Mouse (Mus musculus): ENCODE measurements around the gene Pla2g1b. TPM values are rescaled to one million over a fixed set of nuclear protein-coding genes. Genes with fewer than 3 reads are reported as not detected.
"Not testable (repeated sequence)": the region's sequence is repeated elsewhere in the genome, so short reads cannot be mapped to it uniquely, and the experiment has no call there.

Gene Pla2g1b
- total RNA-seq, 1 experiment from 2014 or later: not detected

DNA sequence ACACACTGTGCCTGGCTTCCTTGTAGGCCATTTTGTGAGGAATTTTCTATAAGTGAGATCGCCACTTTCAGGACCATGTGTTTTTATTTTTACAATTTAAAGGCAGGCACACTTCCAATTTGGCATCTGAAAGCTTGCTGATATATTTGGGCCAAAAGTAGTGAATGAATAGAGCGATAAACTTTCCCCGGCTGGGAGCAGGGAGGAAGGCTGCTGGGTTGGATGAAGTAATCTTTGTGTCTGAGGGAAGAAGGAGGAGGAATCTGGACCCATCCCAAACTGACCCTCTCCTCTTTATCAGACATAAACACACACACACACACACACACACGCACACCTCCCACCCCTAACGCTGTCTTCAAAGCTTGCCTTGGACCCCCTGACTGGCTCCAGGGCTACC, 27.4 kb downstream of the Pla2g1b start:
- ATAC-seq (replicated peaks; ENCODE audit: insufficient number of reproducible peaks, low FRiP score, low TSS enrichment, poor library complexity, severe bottlenecking): no peak

DNA sequence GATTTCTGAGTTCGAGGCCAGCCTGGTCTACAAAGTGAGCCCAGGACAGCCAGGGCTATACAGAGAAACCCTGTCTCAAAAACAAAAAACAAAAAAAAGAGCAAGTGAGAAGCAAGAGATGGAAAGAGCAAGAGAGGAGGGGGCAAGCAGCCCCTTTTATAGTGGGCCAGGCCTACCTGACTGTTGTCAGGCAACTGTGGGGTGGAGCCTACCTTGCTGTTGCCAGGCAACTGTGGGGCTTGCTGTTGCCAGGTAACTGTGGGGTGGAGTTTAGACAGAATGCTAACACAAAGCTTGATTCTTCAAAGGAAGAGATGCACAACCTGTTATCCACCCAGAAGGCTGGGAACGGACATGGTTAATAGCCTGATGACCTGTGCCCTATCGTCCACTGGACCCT, 29.6 kb downstream of the Pla2g1b start:
- ATAC-seq (replicated peaks; ENCODE audit: insufficient number of reproducible peaks, low FRiP score, low TSS enrichment, poor library complexity, severe bottlenecking): not testable (repeated sequence)

- ATAC-seq (replicated peaks; ENCODE audit: insufficient number of reproducible peaks, low FRiP score, low TSS enrichment, poor library complexity, severe bottlenecking): no peak
Observed at GRCm38 (mm10) chr5:115497033-115497432, 31.0 kb downstream of the Pla2g1b start.

DNA sequence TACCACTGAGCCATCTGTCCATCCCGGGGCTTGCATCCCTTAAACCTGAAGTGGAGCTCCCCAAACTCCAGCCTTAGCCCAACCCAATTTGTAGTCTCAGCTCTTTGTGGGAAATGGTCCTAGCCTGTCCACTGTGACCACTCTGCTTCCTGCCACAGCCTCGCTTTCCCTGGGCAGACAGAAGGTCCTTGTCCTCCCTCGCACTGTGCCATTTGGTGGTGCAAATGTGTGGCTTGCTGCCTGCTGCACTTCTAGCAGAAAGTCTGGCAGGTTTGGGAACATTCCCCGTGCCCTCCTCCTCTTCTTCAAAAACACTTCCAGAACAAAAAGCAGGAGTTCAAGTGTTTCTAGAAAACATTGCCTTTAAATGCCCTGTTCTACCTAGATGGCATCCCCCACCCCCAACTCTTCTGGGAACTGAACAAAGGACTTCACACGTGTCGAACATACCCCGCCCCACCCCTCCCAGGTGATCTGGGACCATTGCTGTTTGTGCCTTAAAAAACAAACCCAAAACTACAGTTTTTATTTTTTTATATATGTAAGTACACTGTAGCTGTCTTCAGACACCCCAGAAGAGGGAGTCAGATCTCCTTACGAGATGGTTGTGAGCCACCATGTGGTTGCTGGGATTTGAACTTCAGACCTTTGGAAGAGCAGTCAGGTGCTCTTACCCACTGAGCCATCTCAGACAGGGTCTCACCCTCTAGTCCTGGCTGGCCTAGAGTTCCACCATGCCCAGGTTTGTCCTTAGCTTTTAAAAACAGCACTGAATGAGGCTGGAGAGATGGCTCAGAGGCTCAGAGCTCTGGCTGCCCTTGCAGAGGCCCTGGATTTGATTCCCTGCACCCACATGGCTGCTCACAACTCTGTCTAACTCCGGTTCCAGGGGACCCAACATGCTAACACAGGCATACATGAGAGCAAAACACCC, 32.5 kb downstream of the Pla2g1b start:
- no peak for ATAC-seq (replicated peaks; ENCODE audit: insufficient number of reproducible peaks, low FRiP score, low TSS enrichment, poor library complexity, severe bottlenecking)

GRCm38 (mm10) chr5:115500383-115500935, 34.4 kb downstream of the Pla2g1b start:
- peak; percentile 96 for ATAC-seq (replicated peaks; ENCODE audit: insufficient number of reproducible peaks, low FRiP score, low TSS enrichment, poor library complexity, severe bottlenecking)

DNA sequence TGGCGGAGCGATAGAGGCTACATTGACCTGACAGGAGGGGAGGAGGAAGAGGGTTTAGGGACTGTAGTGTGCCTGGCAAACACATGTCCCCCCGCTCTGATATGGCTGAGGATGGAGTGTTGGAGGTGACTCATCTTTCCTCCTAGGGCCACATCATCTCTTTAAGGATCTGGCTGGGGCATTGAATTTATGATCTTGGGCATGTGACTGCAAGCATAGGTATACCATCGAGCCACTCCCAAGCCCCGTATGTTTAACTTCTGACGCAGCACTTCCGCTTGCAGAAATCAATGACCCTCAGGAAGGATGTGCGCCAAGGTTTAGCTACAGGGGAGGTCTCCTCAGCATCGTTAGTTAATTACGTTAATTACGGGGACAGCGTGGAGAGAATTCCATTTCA, 37.0 kb downstream of the Pla2g1b start:
- no peak for ATAC-seq (replicated peaks; ENCODE audit: insufficient number of reproducible peaks, low FRiP score, low TSS enrichment, poor library complexity, severe bottlenecking)

GRCm38 (mm10) chr5:115505617-115506016, 39.6 kb downstream of the Pla2g1b start:
- ATAC-seq (replicated peaks; ENCODE audit: insufficient number of reproducible peaks, low FRiP score, low TSS enrichment, poor library complexity, severe bottlenecking): not testable (repeated sequence)

- peak; percentile 76 for ATAC-seq (replicated peaks; ENCODE audit: insufficient number of reproducible peaks, low FRiP score, low TSS enrichment, poor library complexity, severe bottlenecking)
Observed at GRCm38 (mm10) chr5:115506454-115507201, 40.6 kb downstream of the Pla2g1b start, which contains the start of gene Pxn. Gene Pxn (plus strand): TSS chr5:115506676.

GRCm38 (mm10) chr5:115507267-115507980, 41.4 kb downstream of the Pla2g1b start:
- ATAC-seq (replicated peaks; ENCODE audit: insufficient number of reproducible peaks, low FRiP score, low TSS enrichment, poor library complexity, severe bottlenecking): no peak

- ATAC-seq (replicated peaks; ENCODE audit: insufficient number of reproducible peaks, low FRiP score, low TSS enrichment, poor library complexity, severe bottlenecking): no peak
Observed at GRCm38 (mm10) chr5:115507981-115508858, 42.2 kb downstream of the Pla2g1b start.

DNA sequence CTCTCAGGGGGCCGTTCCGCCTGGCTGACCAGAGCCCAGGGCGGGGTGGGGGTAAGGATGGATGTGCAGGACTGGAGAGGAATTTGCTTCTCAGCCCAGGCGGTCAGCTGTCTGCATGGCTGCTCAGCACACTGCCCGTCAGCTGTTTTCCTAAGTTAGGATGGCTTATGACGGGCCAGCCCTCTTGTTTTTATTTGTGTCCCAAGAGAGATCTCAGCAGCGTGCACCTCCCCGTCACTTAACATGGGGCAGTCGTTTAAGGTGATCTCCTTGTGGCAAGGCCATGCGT, 42.7 kb downstream of the Pla2g1b start:
- ATAC-seq (replicated peaks; ENCODE audit: insufficient number of reproducible peaks, low FRiP score, low TSS enrichment, poor library complexity, severe bottlenecking): no peak

- ATAC-seq (replicated peaks; ENCODE audit: insufficient number of reproducible peaks, low FRiP score, low TSS enrichment, poor library complexity, severe bottlenecking): no peak
Observed at GRCm38 (mm10) chr5:115509321-115509761, 43.3 kb downstream of the Pla2g1b start.

DNA sequence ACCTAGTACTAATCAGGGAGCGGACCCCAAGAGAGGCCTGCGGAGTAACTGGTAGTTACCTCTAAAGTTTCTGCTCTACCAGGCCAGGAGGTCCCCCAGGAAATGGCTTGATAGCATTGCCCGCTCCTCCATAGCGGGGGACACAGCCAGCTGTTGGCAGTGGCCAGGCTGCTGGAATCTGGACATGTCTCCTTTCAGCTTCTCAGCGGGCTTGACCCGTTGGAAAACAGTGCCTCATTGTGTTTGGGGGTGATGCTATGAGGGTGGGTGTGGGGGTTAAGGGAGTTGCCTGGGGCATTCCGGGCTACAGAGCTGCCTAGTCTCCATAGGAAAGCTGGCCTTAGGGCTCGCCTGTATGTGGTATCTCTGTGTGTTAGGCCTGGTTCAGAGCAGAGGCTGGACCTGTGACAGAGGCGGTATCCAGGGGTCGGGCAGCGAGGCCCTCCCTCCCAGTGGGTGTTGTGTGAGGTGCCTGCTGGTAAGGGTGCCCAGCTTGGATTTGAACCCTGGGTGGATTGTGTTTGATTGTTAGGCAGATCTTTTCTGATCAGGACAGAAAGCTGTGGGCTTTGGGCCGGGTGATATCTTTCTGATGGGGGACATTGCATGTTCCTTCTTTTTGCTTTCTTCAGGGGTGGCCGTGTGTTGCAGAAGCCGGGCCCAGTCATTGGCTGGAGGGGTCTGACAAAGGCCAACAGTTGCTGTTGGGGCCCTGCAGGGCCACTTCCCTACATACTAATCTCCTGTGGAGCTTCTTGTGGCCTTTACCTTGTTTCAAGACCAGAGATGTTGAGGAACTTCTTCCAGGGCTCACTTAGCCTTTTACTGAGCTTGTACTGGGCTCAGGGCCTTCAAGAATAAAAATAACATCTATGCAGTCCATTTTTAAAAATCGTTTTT, 44.0 kb downstream of the Pla2g1b start:
- peak; percentile 58 for ATAC-seq (replicated peaks; ENCODE audit: insufficient number of reproducible peaks, low FRiP score, low TSS enrichment, poor library complexity, severe bottlenecking)

- ATAC-seq (replicated peaks; ENCODE audit: insufficient number of reproducible peaks, low FRiP score, low TSS enrichment, poor library complexity, severe bottlenecking): no peak
Observed at GRCm38 (mm10) chr5:115512375-115512774, 46.3 kb downstream of the Pla2g1b start.

- ATAC-seq (replicated peaks; ENCODE audit: insufficient number of reproducible peaks, low FRiP score, low TSS enrichment, poor library complexity, severe bottlenecking): no peak
Observed at GRCm38 (mm10) chr5:115513246-115513645, 47.2 kb downstream of the Pla2g1b start.

DNA sequence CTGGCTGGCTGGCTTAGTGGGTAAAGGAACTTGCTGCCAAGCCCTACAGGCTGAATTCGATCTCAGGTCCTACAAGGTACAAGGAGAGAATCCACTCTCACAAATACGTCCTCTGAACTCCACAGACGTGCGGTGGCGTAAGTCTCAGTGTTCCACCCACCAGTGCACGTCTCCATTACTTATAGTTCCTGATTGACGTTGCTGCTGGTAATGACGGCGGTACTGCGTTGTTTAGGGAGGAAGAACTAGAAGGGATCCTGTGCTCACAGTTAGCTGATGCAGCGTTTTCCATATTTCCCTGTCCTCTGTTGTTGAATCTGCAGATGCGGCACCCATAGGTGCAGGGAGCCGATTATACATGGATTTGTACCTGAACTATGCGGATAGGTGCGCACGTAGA, 47.7 kb downstream of the Pla2g1b start:
- ATAC-seq (replicated peaks; ENCODE audit: insufficient number of reproducible peaks, low FRiP score, low TSS enrichment, poor library complexity, severe bottlenecking): peak; percentile 21; the same call in 1 of the 2 replicates

DNA sequence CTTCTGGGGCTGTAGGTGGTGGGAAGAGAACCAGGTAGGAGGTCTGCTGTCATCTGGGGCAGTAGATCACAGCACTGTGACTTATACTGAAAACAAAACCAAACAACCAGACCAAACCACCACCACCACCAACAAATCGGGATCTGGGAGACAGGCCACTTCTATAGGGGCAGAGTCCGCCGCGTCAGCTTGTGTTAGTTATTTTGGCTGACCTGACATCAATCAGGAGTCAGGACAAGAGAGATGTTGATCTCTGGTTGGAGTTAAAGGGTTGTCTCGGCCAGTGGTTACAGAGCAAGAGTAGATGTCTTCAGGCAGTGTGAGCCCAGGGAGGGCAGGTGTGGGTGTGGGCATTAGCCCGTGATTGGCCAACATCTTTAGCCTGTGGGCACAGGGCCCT, 48.3 kb downstream of the Pla2g1b start:
- ATAC-seq (replicated peaks; ENCODE audit: insufficient number of reproducible peaks, low FRiP score, low TSS enrichment, poor library complexity, severe bottlenecking): no peak

Data from monocyte, adult 5-6 weeks (primary cell).